Mouse (Mus musculus): ENCODE measurements around the gene BC030867. TPM values are rescaled to one million over a fixed set of nuclear protein-coding genes. Genes with fewer than 3 reads are reported as not detected.

The BC030867 gene
- total and polyA plus RNA-seq, 3 experiments = 20.0 to 51.7 (median 36.2) TPM

GRCm38 (mm10) chr11:102201408-102201821 lies 47.3 kb upstream of the BC030867 start:
- peaks cover 1 to 5% of the 10 kb centered on the region in 2 experiments for H3K4me1 ChIP-seq (ENCODE audit: control insufficient read depth in 1 of 2, insufficient read depth in 2 of 2, low read length in 2 of 2)

GRCm38 (mm10) chr11:102206481-102206880 lies 42.2 kb upstream of the BC030867 start:
- Histone ChIP-seq H3K27me3 (ENCODE audit: control insufficient read depth in 1 of 2, insufficient read depth in 2 of 2, low read length in 2 of 2) (no peaks in the 10 kb centered on the region), H3K27ac (ENCODE audit: control insufficient read depth, low read depth, low read length) (no peak overlapping the region), H3K9me3 (replicated peaks; ENCODE audit: insufficient read depth, low read length) (no peaks in the 10 kb centered on the region), H3K4me3 (ENCODE audit: control insufficient read depth in 1 of 2, insufficient read depth in 1 of 2, low read depth in 2 of 2, low read length in 2 of 2) (no peak overlapping the region), H3K9ac (ENCODE audit: control insufficient read depth, low read depth, low read length, poor library complexity, severe bottlenecking) (no peak overlapping the region), H3K4me1 (ENCODE audit: control insufficient read depth in 1 of 2, insufficient read depth in 2 of 2, low read length in 2 of 2) (peaks cover 17 to 25% of the 10 kb centered on the region in 2 experiments), H3K79me2 (ENCODE audit: control insufficient read depth, insufficient read depth, low read length, poor library complexity) (no peaks in the 10 kb centered on the region), H3K36me3 (ENCODE audit: control insufficient read depth in 1 of 2, insufficient read depth in 2 of 2, low read length in 2 of 2) (peaks cover 0 to 2% of the 10 kb centered on the region in 2 experiments; a peak in 2 of 4 replicates)
- no peak for DNase-seq (ENCODE audit: low read depth, low spot score)
- TF ChIP-seq MYC (IDR thresholded peaks at IDR 0.05; ENCODE audit: low read depth, low read length) (no peak), CTCF (IDR thresholded peaks at IDR 0.05 in 2 of 3, conservative IDR thresholded peaks at IDR 0.05 in 1 of 3; ENCODE audit: control insufficient read depth in 1 of 3, insufficient read depth in 1 of 3, low read depth in 2 of 3, low read length in 3 of 3, poor library complexity in 1 of 3, severe bottlenecking in 1 of 3) (no peak), MAZ (IDR thresholded peaks at IDR 0.05; ENCODE audit: low read depth, low read length) (no peak), KAT2A (conservative IDR thresholded peaks at IDR 0.05; ENCODE audit: low read depth, low read length) (no peak), CHD2 (IDR thresholded peaks at IDR 0.05; ENCODE audit: low read length) (no peak), MYB (IDR thresholded peaks at IDR 0.05; ENCODE audit: low read depth, low read length) (no peak), RAD21 (IDR thresholded peaks at IDR 0.05; ENCODE audit: low read depth, low read length) (no peak), ZKSCAN1 (IDR thresholded peaks at IDR 0.05; ENCODE audit: low read depth, low read length) (no peak), POLR2AphosphoS2 (IDR thresholded peaks at IDR 0.05; ENCODE audit: low read length) (no peak), GABPA (IDR thresholded peaks at IDR 0.05; ENCODE audit: low read depth, low read length) (no peak), NRF1 (IDR thresholded peaks at IDR 0.05; ENCODE audit: insufficient read depth, low read depth, low read length, poor library complexity, severe bottlenecking) (no peak), USF2 (IDR thresholded peaks at IDR 0.05; ENCODE audit: borderline replicate concordance in 1 of 2, insufficient read depth in 1 of 2, low read depth in 1 of 2, low read length in 2 of 2) (no peak), BHLHE40 (IDR thresholded peaks at IDR 0.05; ENCODE audit: borderline replicate concordance, low read depth, low read length) (no peak)

More at GRCm38 (mm10) chr11:102201408-102201821, 47.3 kb upstream of the BC030867 start:
- DNase-seq (ENCODE audit: low read depth, low spot score) = no peak
- Histone ChIP-seq H3K36me3 (ENCODE audit: control insufficient read depth in 1 of 2, insufficient read depth in 2 of 2, low read length in 2 of 2) (peaks cover 0 to 3% of the 10 kb centered on the region in 2 experiments; a peak in 2 of 4 replicates), H3K9me3 (replicated peaks; ENCODE audit: insufficient read depth, low read length) (no peaks in the 10 kb centered on the region), H3K79me2 (ENCODE audit: control insufficient read depth, insufficient read depth, low read length, poor library complexity) (no peaks in the 10 kb centered on the region), H3K27ac (ENCODE audit: control insufficient read depth, low read depth, low read length) (no peak overlapping the region), H3K27me3 (ENCODE audit: control insufficient read depth in 1 of 2, insufficient read depth in 2 of 2, low read length in 2 of 2) (no peaks in the 10 kb centered on the region), H3K9ac (ENCODE audit: control insufficient read depth, low read depth, low read length, poor library complexity, severe bottlenecking) (no peak overlapping the region), H3K4me3 (ENCODE audit: control insufficient read depth in 1 of 2, insufficient read depth in 1 of 2, low read depth in 2 of 2, low read length in 2 of 2) (no peak overlapping the region)
- TF ChIP-seq MEF2A (IDR thresholded peaks at IDR 0.05; ENCODE audit: extremely low read depth, insufficient replicate concordance, low read depth, low read length, poor library complexity, severe bottlenecking) (no peak), CTCF (IDR thresholded peaks at IDR 0.05 in 2 of 3, conservative IDR thresholded peaks at IDR 0.05 in 1 of 3; ENCODE audit: control insufficient read depth in 1 of 3, insufficient read depth in 1 of 3, low read depth in 2 of 3, low read length in 3 of 3, poor library complexity in 1 of 3, severe bottlenecking in 1 of 3) (peak in 2 of 3 experiments; percentile 30 to 35; a peak in 4 of 6 replicates), SMC3 (IDR thresholded peaks at IDR 0.05; ENCODE audit: low read depth, low read length) (peak; percentile 31), GATA1 (IDR thresholded peaks at IDR 0.05; ENCODE audit: low read depth, low read length) (no peak), JUND (IDR thresholded peaks at IDR 0.05; ENCODE audit: low read depth, low read length) (no peak), MXI1 (IDR thresholded peaks at IDR 0.05; ENCODE audit: low read depth, low read length) (no peak), ZMIZ1 (IDR thresholded peaks at IDR 0.05; ENCODE audit: low read depth, low read length) (no peak), RAD21 (IDR thresholded peaks at IDR 0.05; ENCODE audit: low read depth, low read length) (peak; percentile 4), TCF12 (IDR thresholded peaks at IDR 0.05; ENCODE audit: low read depth, low read length) (no peak), TAL1 (IDR thresholded peaks at IDR 0.05; ENCODE audit: low read length) (no peak), POLR2A (IDR thresholded peaks at IDR 0.05; ENCODE audit: control insufficient read depth in 1 of 2, insufficient read depth in 1 of 2, low read depth in 1 of 2, low read length in 2 of 2, poor library complexity in 1 of 2) (no peak)
